Mouse (Mus musculus) forebrain, embryonic 12.5 days (tissue): ENCODE data around the gene Sohlh1. TPM values are rescaled to one million over a fixed set of nuclear protein-coding genes. Genes with fewer than 3 reads are reported as not detected.

Experiments used
- ATAC-seq: fragments of 200-750 bp; cut with Nextera tagmentation; 2 replicates; pipeline ENCODE4 v1.8.0; 2017; ENCODE audit warnings: moderate TSS enrichment; ENCODE audit not compliant: low FRiP score
- H3K27ac ChIP-seq: fragments of 300-500 bp; sonication (generic); 2 replicates; pipeline ENCODE4 v1.5.1; 2016; ENCODE audit warnings: mild to moderate bottlenecking
- H3K27me3 ChIP-seq: fragments of 300-500 bp; sonication (generic); 2 replicates; pipeline ENCODE4 v1.6.1; 2016; ENCODE audit warnings: mild to moderate bottlenecking
- H3K36me3 ChIP-seq: fragments of 300-500 bp; sonication (generic); replicated peaks from 2 replicates; pipeline ENCODE4 v1.6.1; 2016; ENCODE audit warnings: mild to moderate bottlenecking
- H3K4me1 ChIP-seq: fragments of 300-500 bp; sonication (generic); 2 replicates; pipeline ENCODE4 v1.6.1; 2016
- H3K4me2 ChIP-seq: fragments of 300-500 bp; sonication (generic); 2 replicates; pipeline ENCODE4 v1.6.1; 2016; ENCODE audit warnings: mild to moderate bottlenecking, moderate library complexity
- H3K4me3 ChIP-seq: fragments of 300-500 bp; sonication (generic); replicated peaks from 2 replicates; pipeline ENCODE4 v1.5.1; 2016; ENCODE audit warnings: mild to moderate bottlenecking
- H3K9ac ChIP-seq: fragments of 300-500 bp; sonication (generic); 2 replicates; pipeline ENCODE4 v1.6.1; 2016; ENCODE audit warnings: mild to moderate bottlenecking
- H3K9me3 ChIP-seq: fragments of 300-500 bp; sonication (generic); 2 replicates; pipeline ENCODE4 v1.6.1; 2016
- WGBS: fragments of 180-500 bp; shearing (Covaris S2); methylation state at CpG from one replicate; pipeline ENCODE4 v1.1.7; 2016; 5-methylcytosine and 5-hydroxymethylcytosine counted together
- polyA plus RNA-seq: library from polyadenylated mRNA; unstranded; fragments of >200 nt; fragmentation: Nextera tagmentation; extraction: Ambion mirVana; gene quantifications from 2 replicates; pipeline ENCODE4 v1.2.1, GENCODE M21; 2016

Sohlh1 gene
- polyA plus RNA-seq, 1 experiment from 2014 or later = not detected

DNA sequence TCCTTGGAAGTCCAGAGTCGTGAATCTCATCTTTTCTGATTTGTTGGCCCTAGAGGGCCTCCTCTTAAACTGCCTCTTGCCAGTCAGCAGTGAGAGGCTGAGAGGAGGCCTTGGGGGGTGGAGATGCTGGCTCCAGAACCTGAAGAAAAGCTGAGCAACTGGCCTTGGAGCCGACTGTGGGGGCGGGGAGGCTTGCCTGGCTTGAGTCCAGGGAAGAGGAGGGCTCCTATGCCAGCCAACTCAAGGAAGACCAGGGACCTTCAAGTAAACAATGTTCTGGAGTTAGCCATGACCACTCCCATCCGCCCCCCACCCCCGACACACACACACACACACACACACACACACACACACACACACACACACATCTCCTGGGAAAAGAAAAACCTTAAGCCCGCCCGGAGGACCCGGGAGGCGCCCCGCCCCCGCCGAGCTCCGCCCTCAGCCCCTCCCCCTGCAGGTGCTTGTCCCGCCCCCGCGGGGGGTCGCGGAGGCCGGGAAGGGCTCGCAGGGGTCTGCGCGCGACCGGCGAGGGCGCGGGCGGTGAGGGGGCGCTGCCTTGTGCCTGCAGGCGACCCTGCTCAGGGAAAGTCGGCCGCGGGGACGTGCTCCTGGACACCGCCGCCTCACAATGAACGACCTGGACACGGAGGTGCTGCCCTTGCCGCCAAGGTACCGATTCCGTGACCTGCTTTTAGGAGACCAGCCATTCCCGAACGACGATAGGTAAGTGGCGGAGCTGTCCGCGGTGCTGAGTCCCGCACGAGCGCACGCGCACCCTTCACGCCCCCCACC is 16.5 kb upstream of the Sohlh1 start, which contains the start of gene Kcnt1:
Kcnt1 (plus strand) TSS at position 398 of the 795 bp plus-strand sequence.
- H3K4me3 ChIP-seq = peak within 1 kb of the TSS; percentile 59
- no peaks in the 10 kb centered on the region for H3K36me3 ChIP-seq
- peak within 1 kb of the TSS; percentile 50 for H3K9ac ChIP-seq
- peaks cover 15% of the 10 kb centered on the region for H3K4me1 ChIP-seq
- H3K4me2 ChIP-seq = peak within 1 kb of the TSS; percentile 100
- H3K9me3 ChIP-seq = no peaks in the 10 kb centered on the region
- peaks cover 53% of the 10 kb centered on the region for H3K27me3 ChIP-seq
- 1% methylated on average over 41 of the region's 53 CpGs for WGBS
- no peak within 1 kb of the TSS for H3K27ac ChIP-seq
- ATAC-seq = peak; percentile 51; the same call in 1 of the 2 replicates

DNA sequence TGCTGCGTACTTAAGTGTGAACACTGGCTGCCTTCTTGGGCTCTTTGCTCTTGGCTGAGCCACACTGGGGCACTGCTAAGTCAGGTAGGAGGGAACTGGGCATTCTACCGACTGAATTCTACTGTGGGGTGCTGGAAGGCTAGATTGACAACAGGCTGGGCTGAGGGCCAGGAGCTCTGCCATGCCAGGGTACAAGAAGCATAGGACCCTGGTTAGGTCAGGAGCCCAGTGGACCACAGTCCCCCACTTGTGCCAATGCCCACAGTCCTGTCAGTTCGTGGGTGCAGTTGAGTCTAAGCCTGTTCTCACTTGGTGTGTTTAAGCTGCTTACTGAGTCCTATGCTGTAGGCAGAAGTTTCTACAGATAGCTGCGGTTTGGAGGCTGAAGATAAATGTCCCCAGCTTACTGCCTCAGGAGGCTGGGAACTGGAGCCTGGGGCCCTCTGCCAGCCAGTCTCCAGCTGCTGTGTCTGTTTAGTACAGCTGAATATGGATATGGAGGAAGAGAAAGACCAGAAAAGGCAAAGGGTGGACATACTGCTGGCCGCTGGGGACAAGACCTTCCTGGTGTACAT is 15.7 kb upstream of the Sohlh1 start:
- Histone ChIP-seq H3K4me1 (peaks cover 15% of the 10 kb centered on the region), H3K4me2 (peak overlapping the region; percentile 100), H3K36me3 (no peaks in the 10 kb centered on the region), H3K4me3 (no peak overlapping the region), H3K9me3 (no peaks in the 10 kb centered on the region), H3K27me3 (peaks cover 50% of the 10 kb centered on the region), H3K9ac (no peak overlapping the region), H3K27ac (no peak overlapping the region)
- ATAC-seq = no peak
- 62% methylated on average over 5 of the region's 5 CpGs for WGBS

DNA sequence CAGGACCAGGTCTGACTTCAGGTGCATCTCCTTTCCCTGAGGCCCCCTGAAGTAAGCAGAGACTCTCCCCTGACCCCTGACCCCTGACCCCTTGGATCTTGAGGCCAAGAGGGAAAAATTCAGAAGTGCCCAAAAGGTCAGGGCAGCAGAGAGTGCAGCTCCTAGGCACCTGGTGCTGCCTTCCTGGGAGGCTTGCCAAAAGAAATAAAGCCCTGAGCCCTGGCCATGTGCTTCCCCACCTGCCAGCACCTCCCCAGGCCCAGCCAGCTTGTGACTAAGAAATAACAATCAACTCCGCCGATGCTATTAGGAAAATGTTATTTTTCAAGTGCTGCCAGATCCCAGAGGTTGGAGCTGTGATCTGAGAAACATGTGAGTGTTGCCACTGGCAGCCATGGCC is 15.0 kb upstream of the Sohlh1 start:
- no peak overlapping the region for H3K4me3 ChIP-seq
- ATAC-seq = no peak

DNA sequence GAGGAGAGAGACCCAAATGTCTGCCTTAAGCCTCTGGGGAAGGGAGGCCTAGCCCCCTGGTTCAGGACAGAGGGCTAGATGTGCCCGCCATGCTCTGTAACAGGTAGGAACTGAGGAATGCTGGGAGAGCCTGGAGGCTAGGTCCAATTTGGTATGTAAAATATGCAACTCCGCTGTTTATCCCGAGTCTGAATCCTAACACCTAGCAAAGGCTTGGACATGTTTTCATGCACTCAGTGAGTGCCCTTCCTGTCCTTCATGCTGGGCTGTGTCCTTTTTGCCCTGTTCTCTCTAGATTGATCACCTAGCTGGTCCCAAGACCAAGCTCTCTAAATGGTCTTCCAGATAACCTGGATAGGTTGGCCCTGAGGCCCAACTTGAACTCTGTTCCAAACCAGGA is 12.8 kb upstream of the Sohlh1 start:
- Histone ChIP-seq H3K4me3 (no peak overlapping the region), H3K27me3 (peaks cover 26% of the 10 kb centered on the region), H3K4me1 (peaks cover 15% of the 10 kb centered on the region), H3K4me2 (no peak overlapping the region), H3K36me3 (no peaks in the 10 kb centered on the region), H3K27ac (no peak overlapping the region), H3K9ac (no peak overlapping the region), H3K9me3 (no peaks in the 10 kb centered on the region)
- 84% methylated on average over 3 of the region's 3 CpGs for WGBS
- no peak for ATAC-seq

More for the DNA sequence above, 15.0 kb upstream of the Sohlh1 start:
- H3K27ac ChIP-seq = no peak overlapping the region
- H3K4me2 ChIP-seq = no peak overlapping the region
- 84% methylated on average over 2 of the region's 2 CpGs for WGBS
- no peaks in the 10 kb centered on the region for H3K9me3 ChIP-seq
- peaks cover 15% of the 10 kb centered on the region for H3K4me1 ChIP-seq
- H3K27me3 ChIP-seq = peaks cover 48% of the 10 kb centered on the region
- no peak overlapping the region for H3K9ac ChIP-seq
- H3K36me3 ChIP-seq = no peaks in the 10 kb centered on the region

DNA sequence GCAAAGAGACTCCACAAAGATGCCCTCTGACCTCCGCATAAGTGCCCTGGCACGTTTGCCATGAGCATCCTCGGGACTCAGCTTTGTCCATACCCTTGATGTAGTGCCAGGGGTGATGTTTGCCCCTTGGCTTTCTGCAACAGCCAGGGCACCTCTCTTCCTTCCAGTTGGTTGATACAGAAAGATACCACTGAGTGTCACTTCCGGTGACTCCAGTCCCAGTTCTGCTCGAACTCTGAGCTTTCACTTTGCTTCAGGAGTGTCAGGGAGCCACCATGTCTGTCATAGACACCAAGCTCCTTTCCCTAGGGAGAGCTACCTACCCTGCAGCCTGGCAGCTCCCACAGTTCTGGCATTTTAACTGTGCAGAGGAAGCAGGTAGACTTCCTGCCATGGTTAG is 7.0 kb upstream of the Sohlh1 start:
- no peak overlapping the region for H3K27ac ChIP-seq
- H3K36me3 ChIP-seq = no peaks in the 10 kb centered on the region
- H3K4me1 ChIP-seq = no peaks in the 10 kb centered on the region
- H3K4me3 ChIP-seq = no peak overlapping the region
- no peak overlapping the region for H3K9ac ChIP-seq
- no peak for ATAC-seq
- H3K9me3 ChIP-seq = no peaks in the 10 kb centered on the region
- H3K27me3 ChIP-seq = no peaks in the 10 kb centered on the region
- H3K4me2 ChIP-seq = no peak overlapping the region
- WGBS = 83% methylated on average over 5 of the region's 5 CpGs

DNA sequence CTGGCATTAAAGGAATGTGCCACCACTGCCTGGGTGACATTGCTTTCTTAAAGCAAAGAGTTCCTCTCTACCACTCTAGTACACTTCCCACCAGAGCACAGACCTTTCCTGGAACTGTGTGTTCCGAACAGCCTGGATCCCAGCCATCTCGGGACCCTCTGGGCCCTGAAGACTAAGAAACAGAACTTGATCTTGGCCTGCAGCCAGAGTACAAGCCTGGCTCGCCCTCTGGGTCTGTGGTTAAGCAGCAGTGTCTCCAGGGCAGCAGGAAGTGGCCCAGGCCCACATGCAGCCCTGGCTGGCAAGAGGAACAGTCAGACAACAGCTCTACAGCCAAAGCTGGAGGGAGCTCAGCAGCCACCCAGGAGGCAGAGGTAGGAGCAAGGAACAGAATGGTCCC is 5.6 kb upstream of the Sohlh1 start:
- 64% methylated on average over 3 of the region's 3 CpGs for WGBS

DNA sequence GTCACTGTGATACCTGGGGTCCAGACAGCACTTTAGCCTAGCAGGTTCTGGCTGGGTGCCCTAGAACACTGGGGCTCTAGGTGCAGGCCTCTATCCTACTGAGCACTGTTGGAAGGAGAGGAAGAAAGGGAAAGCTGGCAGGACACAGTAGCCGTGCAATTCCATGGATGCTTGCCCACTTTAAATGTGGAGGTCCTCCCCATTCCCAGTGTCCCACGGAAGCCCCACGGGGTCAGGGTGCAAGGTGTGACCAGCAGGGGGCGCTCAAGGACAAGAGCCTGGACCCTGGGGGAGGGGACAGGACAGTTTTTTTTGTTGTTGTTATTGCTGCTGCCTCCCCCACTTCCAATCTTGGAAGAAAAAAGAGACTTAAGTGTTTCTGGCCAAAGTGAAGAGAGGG is 3.3 kb upstream of the Sohlh1 start:
- H3K36me3 ChIP-seq = no peaks in the 10 kb centered on the region
- H3K9ac ChIP-seq = no peak overlapping the region
- no peak overlapping the region for H3K4me3 ChIP-seq
- no peak for ATAC-seq
- WGBS = 22% methylated on average over 4 of the region's 4 CpGs
- no peak overlapping the region for H3K4me2 ChIP-seq
- H3K27ac ChIP-seq = no peak overlapping the region
- no peaks in the 10 kb centered on the region for H3K4me1 ChIP-seq
- H3K27me3 ChIP-seq = no peaks in the 10 kb centered on the region
- H3K9me3 ChIP-seq = no peaks in the 10 kb centered on the region

More for the DNA sequence above, 5.6 kb upstream of the Sohlh1 start:
- H3K36me3 ChIP-seq = no peaks in the 10 kb centered on the region
- no peak for ATAC-seq
- no peaks in the 10 kb centered on the region for H3K9me3 ChIP-seq
- no peak overlapping the region for H3K4me2 ChIP-seq
- H3K4me3 ChIP-seq = no peak overlapping the region
- H3K4me1 ChIP-seq = no peaks in the 10 kb centered on the region
- H3K27ac ChIP-seq = no peak overlapping the region
- no peaks in the 10 kb centered on the region for H3K27me3 ChIP-seq
- no peak overlapping the region for H3K9ac ChIP-seq

DNA sequence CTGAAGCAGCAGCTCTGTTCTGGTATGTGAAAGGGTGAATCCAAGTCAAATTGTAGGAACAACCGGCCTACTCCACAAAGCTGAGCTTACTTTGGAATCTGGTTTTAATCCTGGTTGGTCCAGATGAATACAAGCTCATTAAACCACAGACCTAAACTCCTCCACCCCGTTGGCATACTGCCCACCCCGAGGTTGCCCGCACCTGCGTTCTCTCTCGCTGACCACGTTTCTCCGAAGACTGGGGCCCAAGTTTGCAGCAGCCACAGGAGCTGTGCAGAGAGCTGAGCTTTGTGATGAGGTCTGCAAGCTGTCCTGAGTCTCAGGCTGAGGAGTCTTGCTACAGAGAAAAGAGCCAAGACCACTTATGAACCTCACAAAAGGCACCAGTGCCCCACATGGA is 532 bp downstream of the Sohlh1 start:
- Histone ChIP-seq H3K27me3 (0 out of 2 replicates have a peak, but pooled peaks cover 3% of the 10 kb centered on the region), H3K4me3 (no peak overlapping the region), H3K4me1 (no peaks in the 10 kb centered on the region; the same call in none of the 2 replicates), H3K9me3 (no peaks in the 10 kb centered on the region), H3K9ac (no peak overlapping the region), H3K4me2 (no peak overlapping the region), H3K27ac (no peak overlapping the region), H3K36me3 (no peaks in the 10 kb centered on the region)
- ATAC-seq = no peak
- WGBS = 88% methylated on average over 8 of the region's 8 CpGs

DNA sequence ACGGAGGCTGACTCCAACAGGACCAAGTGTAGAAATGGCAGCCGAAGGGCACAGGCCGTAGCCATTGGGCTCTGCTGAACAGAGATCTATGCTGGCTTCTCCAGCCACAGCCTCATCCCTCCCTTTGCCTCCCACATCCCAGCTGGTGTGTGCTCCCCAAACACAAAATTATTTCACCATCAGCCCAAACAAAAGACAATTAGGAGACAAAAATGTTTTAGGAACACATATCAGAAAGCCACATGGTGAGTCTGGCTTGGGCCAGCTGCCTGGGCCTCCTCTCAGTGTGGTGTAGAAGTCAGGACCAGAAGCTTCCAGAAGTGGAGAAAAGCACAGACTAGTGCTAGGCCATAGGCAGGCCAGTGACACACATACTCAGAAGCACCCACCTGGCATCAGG is 3.0 kb downstream of the Sohlh1 start:
- Histone ChIP-seq H3K4me3 (no peak overlapping the region), H3K4me2 (no peak overlapping the region), H3K4me1 (no peaks in the 10 kb centered on the region; the same call in none of the 2 replicates), H3K9ac (no peak overlapping the region), H3K27me3 (0 out of 2 replicates have a peak, but pooled peaks cover 3% of the 10 kb centered on the region), H3K27ac (no peak overlapping the region), H3K36me3 (no peaks in the 10 kb centered on the region), H3K9me3 (no peaks in the 10 kb centered on the region)
- 88% methylated on average over 3 of the region's 3 CpGs for WGBS
- ATAC-seq = no peak

DNA sequence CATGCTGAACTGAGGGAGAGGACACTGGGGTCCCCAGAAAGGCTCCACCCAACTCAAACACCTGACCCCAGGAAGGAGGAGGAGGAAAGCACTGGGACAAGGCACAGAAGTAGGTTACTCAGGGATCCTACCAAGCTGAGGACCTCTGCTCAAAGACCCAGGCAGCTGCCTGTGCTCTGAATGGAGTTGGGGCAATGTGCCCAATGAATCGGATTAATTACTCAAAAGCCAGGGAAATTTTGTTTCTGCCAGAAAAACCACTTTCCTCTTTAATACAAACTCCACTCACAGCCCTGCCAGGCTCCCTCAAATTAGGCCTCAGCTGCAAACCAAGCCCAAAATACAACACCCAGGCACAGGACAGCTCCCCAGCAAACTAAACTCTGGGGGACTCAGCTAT is 4.3 kb downstream of the Sohlh1 start:
- WGBS = 63% methylated on average over 1 of the region's 1 CpGs
- Histone ChIP-seq H3K4me2 (no peak overlapping the region), H3K4me1 (no peaks in the 10 kb centered on the region; the same call in none of the 2 replicates), H3K27me3 (0 out of 2 replicates have a peak, but pooled peaks cover 3% of the 10 kb centered on the region), H3K36me3 (no peaks in the 10 kb centered on the region), H3K27ac (peak overlapping the region; percentile 10; the same call in 1 of the 2 replicates), H3K9me3 (no peaks in the 10 kb centered on the region), H3K9ac (no peak overlapping the region), H3K4me3 (no peak overlapping the region)
- no peak for ATAC-seq

DNA sequence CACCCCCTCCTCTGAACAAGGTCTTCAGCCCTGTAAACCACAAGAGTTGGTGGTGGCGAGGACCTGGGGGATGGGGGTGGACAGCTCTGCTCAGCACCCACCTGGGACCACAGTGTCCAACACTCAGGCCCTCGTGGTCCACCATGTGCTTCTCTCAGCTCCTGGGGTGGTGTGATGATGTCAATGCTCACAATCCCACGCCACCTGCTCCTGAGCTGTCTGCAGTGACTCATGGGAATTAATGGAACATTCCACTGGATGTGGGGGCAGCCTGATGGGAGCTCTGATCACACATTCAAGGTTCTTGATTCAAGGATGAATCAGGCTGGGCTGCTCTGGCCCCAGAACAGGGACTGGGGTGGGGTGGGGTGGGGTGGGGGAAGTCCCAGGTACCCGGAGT is 4.9 kb downstream of the Sohlh1 start:
- Histone ChIP-seq H3K4me2 (no peak overlapping the region), H3K4me3 (no peak overlapping the region), H3K27me3 (0 out of 2 replicates have a peak, but pooled peaks cover 3% of the 10 kb centered on the region), H3K27ac (no peak overlapping the region), H3K9me3 (no peaks in the 10 kb centered on the region), H3K36me3 (no peaks in the 10 kb centered on the region), H3K9ac (no peak overlapping the region), H3K4me1 (no peaks in the 10 kb centered on the region; the same call in none of the 2 replicates)
- ATAC-seq = no peak
- WGBS = 76% methylated on average over 4 of the region's 4 CpGs

DNA sequence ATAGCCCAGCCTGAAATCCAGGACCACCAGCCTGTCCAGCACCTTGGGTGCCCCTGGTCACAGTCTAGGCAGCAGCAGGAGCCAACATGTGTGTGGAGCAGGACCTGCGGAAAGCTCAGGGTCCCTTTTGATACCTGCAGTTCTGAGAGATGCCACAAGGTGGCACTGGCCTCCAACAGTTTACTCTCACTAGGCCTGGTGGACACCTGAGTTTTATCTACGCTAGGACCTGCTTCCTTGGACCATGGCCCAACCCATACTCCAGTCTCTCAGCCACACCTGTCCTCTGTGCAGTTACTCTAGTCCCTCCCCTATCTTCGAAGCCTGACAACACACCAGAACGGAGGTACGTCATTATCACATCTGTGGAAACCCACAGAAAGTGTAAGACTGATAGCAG is 10.8 kb downstream of the Sohlh1 start:
- WGBS = 43% methylated on average over 5 of the region's 5 CpGs
- no peaks in the 10 kb centered on the region for H3K27me3 ChIP-seq
- ATAC-seq = 0 out of 2 replicates have a peak, but pooled peaks have one; percentile 39

More for the DNA sequence above, 10.8 kb downstream of the Sohlh1 start:
- Histone ChIP-seq H3K27ac (no peak overlapping the region), H3K4me1 (no peaks in the 10 kb centered on the region), H3K9me3 (no peaks in the 10 kb centered on the region), H3K9ac (no peak overlapping the region), H3K4me3 (no peak overlapping the region), H3K4me2 (no peak overlapping the region), H3K36me3 (no peaks in the 10 kb centered on the region)
